Mouse (Mus musculus) E14TG2a.4 (cell line): ENCODE results near the gene Zdhhc18.

Source experiments
- H3K27me3 ChIP-seq: 2 replicates; pipeline ENCODE4 v1.6.1; 2014; ENCODE audit warnings: low read length, control low read depth; ENCODE audit not compliant: insufficient read depth
- H3K36me3 ChIP-seq: 2 replicates; pipeline ENCODE4 v1.6.1; 2014; ENCODE audit warnings: low read length, control low read depth; ENCODE audit not compliant: insufficient read depth
- H3K4me1 ChIP-seq: replicated peaks from 2 replicates; pipeline ENCODE4 v1.6.1; 2014; ENCODE audit warnings: low read depth, low read length, control low read depth
- H3K4me3 ChIP-seq: replicated peaks from 2 replicates; pipeline ENCODE4 v1.5.1; 2014; ENCODE audit warnings: mild to moderate bottlenecking, low read length
- H3K9me3 ChIP-seq: 2 replicates; pipeline ENCODE4 v1.6.1; 2014; ENCODE audit warnings: low read length, control low read depth
- CTCF ChIP-seq: conservative IDR thresholded peaks from 2 replicates; pipeline ENCODE4 v1.5.1; 2014; ENCODE audit warnings: low read length
- NANOG ChIP-seq: IDR thresholded peaks from 2 replicates; pipeline ENCODE4 v1.6.1; 2014; ENCODE audit warnings: borderline replicate concordance, low read length, mixed read lengths
- POU5F1 ChIP-seq: IDR thresholded peaks from 2 replicates; pipeline ENCODE4 v1.6.1; 2014; ENCODE audit warnings: low read length, borderline replicate concordance

Zdhhc18 gene

DNA sequence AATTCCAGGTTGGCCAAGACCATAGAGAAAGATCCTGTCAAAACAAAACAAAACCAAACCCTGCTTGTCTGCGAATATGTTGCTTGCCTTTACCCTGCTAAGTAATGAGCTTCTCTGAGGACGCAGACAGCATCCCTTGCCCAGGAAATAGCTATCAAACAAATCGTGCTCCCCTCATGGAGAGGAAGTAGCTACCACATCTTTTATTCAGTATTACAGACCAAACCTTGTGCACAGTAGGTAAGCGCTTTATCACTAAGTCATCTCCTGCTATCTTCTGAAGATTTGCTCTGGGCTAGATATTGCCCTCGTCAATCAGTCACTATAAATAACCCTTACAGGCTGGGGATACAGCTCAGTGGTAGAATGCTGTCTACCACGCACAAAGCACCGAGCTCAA is 20.8 kb downstream of the Zdhhc18 start:
- no peak for TF ChIP-seq CTCF
- no peak for TF ChIP-seq POU5F1
- no peak for TF ChIP-seq NANOG
- no peak overlapping the region for H3K4me3 ChIP-seq
- H3K4me1 ChIP-seq, result peaks cover 83% of the 10 kb centered on the region
- no peaks in the 10 kb centered on the region for H3K9me3 ChIP-seq
- H3K36me3 ChIP-seq, result peaks cover 53% of the 10 kb centered on the region
- H3K27me3 ChIP-seq, result no peaks in the 10 kb centered on the region

DNA sequence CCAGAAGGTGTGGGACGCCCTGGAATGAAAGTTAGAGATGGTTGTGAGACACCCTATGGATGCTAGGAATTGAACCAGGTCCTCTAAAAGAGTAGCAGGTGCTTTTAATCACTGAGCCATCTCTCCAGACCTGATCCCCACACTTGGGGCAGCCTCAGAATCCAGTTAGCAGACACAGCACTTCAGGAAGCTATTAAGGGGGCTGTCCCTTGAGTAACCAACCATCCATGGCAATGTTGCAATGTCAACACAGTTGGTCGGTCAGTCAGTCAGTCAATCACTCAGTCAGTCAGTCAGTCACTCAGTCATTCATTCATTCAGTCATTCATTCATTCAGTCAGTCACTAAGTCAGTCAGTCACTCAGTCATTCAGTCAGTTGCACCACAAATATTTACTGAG is 21.4 kb downstream of the Zdhhc18 start:
- Histone ChIP-seq H3K4me1 (peaks cover 86% of the 10 kb centered on the region), H3K4me3 (no peak overlapping the region), H3K36me3 (peaks cover 59% of the 10 kb centered on the region), H3K9me3 (no peaks in the 10 kb centered on the region), H3K27me3 (no peaks in the 10 kb centered on the region)
- TF ChIP-seq NANOG, result no peak
- no peak for TF ChIP-seq CTCF
- TF ChIP-seq POU5F1, result no peak

DNA sequence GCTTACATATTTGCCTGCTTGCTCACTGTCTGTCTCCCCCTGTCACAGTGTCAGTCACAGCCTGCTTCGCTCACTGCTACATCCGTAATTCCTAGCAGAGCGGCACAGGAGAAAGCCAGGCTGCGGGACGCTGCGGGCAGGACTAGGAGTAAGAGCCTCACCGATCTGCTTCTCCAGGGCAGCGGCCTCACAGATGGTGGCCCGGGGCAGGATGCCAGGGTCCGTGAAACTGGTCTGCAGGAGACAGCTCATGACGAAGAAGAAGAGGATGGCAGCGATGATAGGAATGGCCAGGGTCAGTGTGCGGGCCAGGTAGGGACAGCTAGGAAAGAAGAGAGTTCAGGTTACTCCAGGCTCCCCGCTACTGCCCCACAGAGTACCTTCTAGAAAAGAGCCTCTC is 22.9 kb downstream of the Zdhhc18 start:
- peaks cover 89% of the 10 kb centered on the region for H3K4me1 ChIP-seq
- H3K9me3 ChIP-seq, result no peaks in the 10 kb centered on the region
- peaks cover 66% of the 10 kb centered on the region for H3K36me3 ChIP-seq
- no peak for TF ChIP-seq POU5F1
- TF ChIP-seq CTCF, result no peak
- no peak for TF ChIP-seq NANOG
- H3K27me3 ChIP-seq, result no peaks in the 10 kb centered on the region
- H3K4me3 ChIP-seq, result peak overlapping the region; percentile 65

DNA sequence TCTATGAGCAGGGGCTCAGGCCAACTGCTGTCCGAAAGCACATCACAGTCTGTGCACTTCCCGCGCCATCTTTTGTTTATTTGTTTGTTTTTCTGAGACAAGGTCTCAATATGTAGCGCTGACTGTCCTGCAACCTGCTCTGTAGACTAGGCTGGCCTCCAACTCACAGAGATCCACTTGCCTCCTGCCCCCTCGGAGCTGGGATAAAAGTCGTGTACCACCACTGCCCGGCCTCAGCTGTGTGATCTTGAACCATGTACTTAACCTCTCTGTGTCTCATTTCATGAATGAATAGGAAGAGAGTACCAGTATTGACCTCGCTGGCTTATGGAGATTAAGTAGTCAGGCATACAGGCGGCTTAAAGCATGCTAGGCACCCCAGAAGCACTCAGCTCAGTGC is 23.3 kb downstream of the Zdhhc18 start:
- H3K27me3 ChIP-seq, result no peaks in the 10 kb centered on the region
- H3K9me3 ChIP-seq, result no peaks in the 10 kb centered on the region
- TF ChIP-seq POU5F1 (no peak), CTCF (no peak), NANOG (no peak)
- peaks cover 65% of the 10 kb centered on the region for H3K36me3 ChIP-seq
- peaks cover 89% of the 10 kb centered on the region for H3K4me1 ChIP-seq
- peak overlapping the region; percentile 65 for H3K4me3 ChIP-seq

DNA sequence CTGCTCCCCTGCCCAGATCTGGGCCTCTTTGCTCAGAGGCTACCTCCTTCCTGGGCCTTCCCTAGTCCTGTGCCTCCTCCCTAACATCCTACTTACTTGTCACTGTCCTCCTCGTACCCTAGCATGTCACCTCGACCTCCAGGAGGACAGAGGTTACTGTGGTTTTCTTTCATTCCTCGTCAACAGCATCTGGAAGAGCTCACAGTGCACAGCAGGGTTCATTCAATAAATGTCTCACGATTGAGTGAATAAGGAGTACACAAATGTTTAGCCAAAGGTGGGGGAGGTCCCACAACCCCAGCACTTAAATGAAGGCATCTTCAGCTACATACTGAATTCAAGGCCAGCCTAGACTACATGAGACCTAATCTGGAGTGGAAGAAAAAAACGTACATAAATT is 23.7 kb downstream of the Zdhhc18 start:
- Histone ChIP-seq H3K9me3 (no peaks in the 10 kb centered on the region), H3K27me3 (no peaks in the 10 kb centered on the region), H3K4me3 (peak overlapping the region; percentile 65), H3K4me1 (peaks cover 86% of the 10 kb centered on the region), H3K36me3 (peaks cover 62% of the 10 kb centered on the region)
- TF ChIP-seq POU5F1 (no peak), NANOG (peak; percentile 61; the same call in 1 of the 2 replicates), CTCF (no peak)

DNA sequence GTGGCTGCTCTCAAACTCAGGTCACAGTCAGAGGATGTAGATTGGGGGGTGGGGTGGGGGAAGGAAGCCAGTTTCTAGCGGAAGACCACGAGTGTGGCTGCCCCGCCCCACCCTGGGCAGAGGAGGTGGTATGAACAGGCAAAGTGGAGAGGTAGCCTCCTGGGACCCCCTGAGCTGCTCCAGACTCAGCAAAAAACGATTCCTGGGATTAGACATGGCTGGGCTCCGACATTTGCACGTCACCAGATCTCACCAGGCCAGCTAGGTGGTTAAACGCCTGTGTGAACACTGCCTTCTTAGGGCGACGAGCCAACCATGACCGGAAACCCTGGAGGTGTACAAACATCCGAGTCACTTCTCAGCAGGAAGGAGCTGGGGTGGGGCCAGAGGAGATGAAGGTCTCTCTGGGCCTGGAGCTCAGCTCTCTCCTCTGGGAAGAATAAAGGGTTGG is 24.3 kb downstream of the Zdhhc18 start:
- H3K9me3 ChIP-seq, result no peaks in the 10 kb centered on the region
- no peaks in the 10 kb centered on the region for H3K27me3 ChIP-seq
- peaks cover 86% of the 10 kb centered on the region for H3K4me1 ChIP-seq
- TF ChIP-seq POU5F1, result no peak
- TF ChIP-seq NANOG, result no peak
- TF ChIP-seq CTCF, result no peak
- H3K36me3 ChIP-seq, result peaks cover 62% of the 10 kb centered on the region
- peak overlapping the region; percentile 65 for H3K4me3 ChIP-seq

DNA sequence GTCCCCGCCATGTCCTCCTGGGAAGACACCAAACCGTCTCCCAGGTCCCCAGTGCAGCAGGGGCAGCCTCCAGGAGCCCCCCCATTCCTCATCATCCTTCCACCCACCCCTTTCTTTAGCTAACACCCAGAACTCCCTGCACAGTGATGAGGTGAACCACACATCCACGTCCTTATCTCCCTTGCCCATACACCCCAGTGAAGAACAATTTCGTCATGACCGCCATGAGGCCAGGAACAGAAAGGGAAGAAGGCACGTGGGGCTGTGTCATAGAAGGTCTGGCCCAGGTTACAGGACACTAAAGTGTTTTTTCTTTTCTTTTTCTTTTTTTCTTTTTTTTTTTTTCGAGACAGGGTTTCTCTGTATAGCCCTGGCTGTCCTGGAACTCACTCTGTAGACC is 25.1 kb downstream of the Zdhhc18 start:
- no peaks in the 10 kb centered on the region for H3K9me3 ChIP-seq
- TF ChIP-seq NANOG (no peak), POU5F1 (no peak)
- peak overlapping the region; percentile 65 for H3K4me3 ChIP-seq
- peaks cover 64% of the 10 kb centered on the region for H3K36me3 ChIP-seq
- peaks cover 88% of the 10 kb centered on the region for H3K4me1 ChIP-seq
- no peaks in the 10 kb centered on the region for H3K27me3 ChIP-seq

DNA sequence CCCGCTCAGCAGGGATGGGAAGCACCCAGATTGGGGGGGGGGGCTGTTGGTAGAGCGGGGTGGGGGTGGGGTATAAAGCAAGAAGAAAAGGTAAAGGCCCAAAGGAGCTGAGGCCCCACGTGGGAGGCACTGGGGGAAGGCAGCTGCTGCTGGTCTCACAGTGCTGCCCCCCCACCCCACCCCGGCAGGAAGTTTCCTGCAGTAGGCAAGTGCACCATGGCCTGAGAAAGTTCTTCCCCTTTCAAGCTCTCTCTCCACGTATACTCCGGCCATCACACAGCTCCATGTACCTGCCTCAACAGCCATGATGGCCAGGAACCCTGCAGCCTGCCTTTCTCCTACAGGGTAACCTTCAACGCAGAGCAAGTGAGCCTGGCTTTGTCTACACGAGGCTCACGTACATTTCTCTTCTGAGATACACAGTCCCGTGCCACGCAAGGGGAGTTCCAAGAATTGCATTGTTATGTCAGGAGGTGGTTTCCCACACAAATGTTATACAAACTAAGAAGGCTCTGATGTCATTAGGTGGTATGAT is 27.7 kb downstream of the Zdhhc18 start:
- Histone ChIP-seq H3K4me3 (peak overlapping the region; percentile 39), H3K27me3 (no peaks in the 10 kb centered on the region), H3K9me3 (no peaks in the 10 kb centered on the region), H3K4me1 (peaks cover 76% of the 10 kb centered on the region), H3K36me3 (peaks cover 65% of the 10 kb centered on the region)
- no peak for TF ChIP-seq NANOG
- TF ChIP-seq POU5F1, result no peak
- no peak for TF ChIP-seq CTCF

DNA sequence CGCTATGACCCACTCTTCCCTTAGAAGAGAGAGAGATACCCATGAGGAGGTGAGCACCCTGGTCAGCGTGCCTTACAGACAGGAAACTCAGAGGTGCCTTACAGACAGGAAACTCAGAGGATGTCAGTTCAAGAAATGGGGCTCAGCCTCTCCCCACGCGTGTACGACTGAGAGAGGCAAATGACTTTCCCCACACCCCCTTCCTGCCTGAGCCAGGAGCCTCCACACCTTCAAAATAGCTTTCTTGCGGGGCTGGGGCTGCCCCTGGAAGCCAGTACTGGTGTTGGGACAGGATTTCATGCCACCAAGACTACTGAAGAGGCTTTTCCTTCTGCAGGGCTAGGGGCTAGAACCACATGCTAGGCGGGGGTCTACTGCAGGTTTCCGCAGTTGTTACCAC is 29.3 kb downstream of the Zdhhc18 start:
- Histone ChIP-seq H3K4me3 (no peak overlapping the region), H3K36me3 (peaks cover 67% of the 10 kb centered on the region), H3K27me3 (no peaks in the 10 kb centered on the region), H3K9me3 (no peaks in the 10 kb centered on the region), H3K4me1 (peaks cover 75% of the 10 kb centered on the region)
- TF ChIP-seq CTCF (no peak), NANOG (no peak), POU5F1 (no peak)
